ENCODE assay signal across 22 mouse cellular contexts in the genomic region with DNA sequence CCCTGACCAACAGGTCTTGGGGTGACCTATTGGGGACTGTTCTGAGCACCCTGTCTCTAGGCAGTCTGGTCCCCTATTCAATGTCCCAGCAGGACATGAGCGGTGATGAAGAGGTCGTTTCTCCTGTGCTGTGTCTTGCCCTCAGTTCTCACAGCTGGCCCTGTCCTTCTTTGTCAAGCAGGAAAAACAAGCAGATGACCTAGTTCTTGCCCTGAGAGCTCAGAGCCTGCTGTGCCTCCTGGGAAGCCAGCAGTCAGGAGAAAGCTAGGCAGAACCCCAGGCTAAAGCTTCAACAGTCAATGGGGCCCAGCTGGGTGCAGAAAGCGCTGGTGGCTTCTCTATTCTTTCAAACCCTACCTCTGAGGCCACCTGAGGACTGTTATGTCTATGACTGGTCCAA.
DNase-seq lines count a peak whose midpoint lies in the region; ATAC-seq and TF ChIP-seq lines count a peak whose summit lies in the region.
"Had no signal": no experiment of that assay in that cellular context is flagged by ENCODE, and none has a peak within 500 bp of the region (broad histone marks: within the 10 kb centered on the region; RNA-seq: fewer than 3 reads in every experiment).

No protein-coding gene starts in this region.

- H3K36me3 ChIP-seq in embryonic facial prominence, embryonic 10.5 days (replicated peaks), result no peaks in the 10 kb centered on the region
- H3K36me3 ChIP-seq in stomach, postnatal 0 days (ENCODE audit: control insufficient read depth, insufficient read depth, low read length), result no peaks in the 10 kb centered on the region
- H3K36me3 ChIP-seq in forebrain, embryonic 16.5 days (ENCODE audit: control insufficient read depth, insufficient read depth), result no peaks in the 10 kb centered on the region
- H3K36me3 ChIP-seq: G1E; heart, embryonic 15.5 days had no signal

- no peak for ATAC-seq in stomach, postnatal 0 days (ENCODE audit: low FRiP score, low TSS enrichment)
- no peak for ATAC-seq in forebrain, embryonic 16.5 days
- ATAC-seq: CD4-positive, CD25-positive, alpha-beta regulatory T cell, adult 4 months; forebrain, embryonic 13.5 days; intestine, embryonic 16.5 days had no signal

- H3K4me2 ChIP-seq in stomach, postnatal 0 days (replicated peaks; ENCODE audit: low read depth), result no peak overlapping the region
- no peak overlapping the region for H3K4me2 ChIP-seq in forebrain, embryonic 16.5 days (ENCODE audit: low read length)
- H3K4me2 ChIP-seq: forebrain, embryonic 13.5 days; heart, embryonic 11.5 days; heart, embryonic 15.5 days; hindbrain, embryonic 14.5 days had no signal

- H3K4me1 ChIP-seq in embryonic facial prominence, embryonic 10.5 days, result peaks cover 32% of the 10 kb centered on the region
- peaks cover 5% of the 10 kb centered on the region; the same call in 1 of the 2 replicates for H3K4me1 ChIP-seq in stomach, postnatal 0 days (replicated peaks; ENCODE audit: control insufficient read depth, insufficient read depth)
- H3K4me1 ChIP-seq in forebrain, embryonic 16.5 days (replicated peaks; ENCODE audit: control insufficient read depth, insufficient read depth, low read length), result peaks cover 7% of the 10 kb centered on the region

- TF ChIP-seq EP300 in stomach, postnatal 0 days (optimal IDR thresholded peaks at IDR 0.05), result no peak

- intact Hi-C loops in gastrocnemius, adult 2 months (cut with DNase I), result no loop called here

- no peak overlapping the region for H3K4me3 ChIP-seq in gastrocnemius, adult 2 months
- H3K4me3 ChIP-seq in embryonic facial prominence, embryonic 10.5 days, result no peak overlapping the region
- H3K4me3 ChIP-seq in stomach, postnatal 0 days (ENCODE audit: low read depth, low read length), result no peak overlapping the region
- no peak overlapping the region for H3K4me3 ChIP-seq in forebrain, embryonic 16.5 days (replicated peaks; ENCODE audit: low read length)
- H3K4me3 ChIP-seq: forebrain, embryonic 13.5 days; heart, adult 2 months; heart, embryonic 15.5 days had no signal

- H3K27ac ChIP-seq in gastrocnemius, adult 2 months, result peak overlapping the region; percentile 43
- H3K27ac ChIP-seq in embryonic facial prominence, embryonic 10.5 days (replicated peaks), result 0 out of 2 replicates have a peak overlapping the region, but pooled peaks have one; percentile 19
- peak overlapping the region; percentile 40 for H3K27ac ChIP-seq in stomach, postnatal 0 days (replicated peaks)
- H3K27ac ChIP-seq in forebrain, embryonic 16.5 days (ENCODE audit: low read length), result no peak overlapping the region
- H3K27ac ChIP-seq: forebrain, embryonic 13.5 days; heart, adult 2 months; heart, embryonic 15.5 days; hindbrain, embryonic 14.5 days had no signal

- H3K9ac ChIP-seq in stomach, postnatal 0 days (ENCODE audit: low read length), result no peak overlapping the region
- H3K9ac ChIP-seq in forebrain, embryonic 16.5 days (replicated peaks; ENCODE audit: low read depth, low read length), result no peak overlapping the region
- H3K9ac ChIP-seq: forebrain, embryonic 13.5 days; heart, embryonic 15.5 days; hindbrain, embryonic 14.5 days had no signal

- 61% methylated on average over 3 of the region's 3 CpGs for WGBS in embryonic facial prominence, embryonic 10.5 days
- WGBS in stomach, postnatal 0 days, result 73% methylated on average over 3 of the region's 3 CpGs
- WGBS in forebrain, embryonic 16.5 days, result 64% methylated on average over 3 of the region's 3 CpGs

- peak; percentile 34 for DNase-seq in gastrocnemius, adult 2 months
- DNase-seq in gastrocnemius, postnatal 10 days, result no peak
- DNase-seq in embryonic facial prominence, embryonic 10.5 days (ENCODE audit: low spot score), result no peak
- peak; percentile 67 for DNase-seq in retina, postnatal 1 day
- no peak for DNase-seq in stomach, postnatal 0 days (ENCODE audit: low spot score)
- no peak for DNase-seq in embryo, embryonic 10 days (ENCODE audit: low spot score)
- DNase-seq: adrenal gland, adult 8-10 months; adrenal gland, postnatal 36 days; B cell, adult 2 months; cerebellum, adult 8-10 months; cerebellum, postnatal 14 days; gastrocnemius, postnatal 25 days; heart, adult 2 months; heart, postnatal 14 days had no signal

- H3K27me3 ChIP-seq in embryonic facial prominence, embryonic 10.5 days (replicated peaks; ENCODE audit: low read depth, poor library complexity, severe bottlenecking), result no peaks in the 10 kb centered on the region
- H3K27me3 ChIP-seq in stomach, postnatal 0 days (ENCODE audit: control insufficient read depth, insufficient read depth, low read length), result no peaks in the 10 kb centered on the region
- H3K27me3 ChIP-seq in forebrain, embryonic 16.5 days (replicated peaks; ENCODE audit: control insufficient read depth, insufficient read depth, low read length), result no peaks in the 10 kb centered on the region
- H3K27me3 ChIP-seq: forebrain, embryonic 13.5 days; heart, embryonic 15.5 days had no signal

- H3K9me3 ChIP-seq in embryonic facial prominence, embryonic 10.5 days, result no peaks in the 10 kb centered on the region
- H3K9me3 ChIP-seq in stomach, postnatal 0 days (ENCODE audit: control insufficient read depth, low read length), result no peaks in the 10 kb centered on the region
- H3K9me3 ChIP-seq in forebrain, embryonic 16.5 days (ENCODE audit: control insufficient read depth, low read length), result no peaks in the 10 kb centered on the region
- H3K9me3 ChIP-seq: forebrain, embryonic 13.5 days; heart, embryonic 15.5 days had no signal

- no peak for TF ChIP-seq CTCF in gastrocnemius, adult 2 months (IDR thresholded peaks at IDR 0.05)
- no peak for TF ChIP-seq CTCF in stomach, postnatal 0 days (IDR thresholded peaks at IDR 0.05; ENCODE audit: low read depth)

Comparison
In these comparisons a context has a peak if more than half of its experiments do, and no peak if none do; other contexts are left out.
1. DNase-seq: peak in gastrocnemius, adult 2 months (single experiment) and retina, postnatal 1 day (single experiment); none in gastrocnemius, postnatal 10 days (single experiment), embryonic facial prominence, embryonic 10.5 days (single experiment), stomach, postnatal 0 days (single experiment) and embryo, embryonic 10 days (single experiment).